Mouse (Mus musculus) stomach, postnatal 0 days (tissue): ENCODE data around the gene Dmtf1. TPM values are rescaled to one million over a fixed set of nuclear protein-coding genes. Genes with fewer than 3 reads are reported as not detected.

Experiments used
- ATAC-seq: fragments of 200-750 bp; cut with Nextera tagmentation; 2 replicates; pipeline ENCODE4 v1.8.0; 2017; ENCODE audit not compliant: low FRiP score, low TSS enrichment
- DNase-seq: peaks from one replicate; pipeline ENCODE4 v3.0.0-alpha.2; 2016; ENCODE audit warnings: low spot score
- H3K27ac ChIP-seq: fragments of 300-500 bp; sonication (generic); replicated peaks from 2 replicates; pipeline ENCODE4 v1.5.1; 2014; ENCODE audit warnings: mild to moderate bottlenecking, control low read depth
- H3K27me3 ChIP-seq: fragments of 300-500 bp; sonication (generic); 2 replicates; pipeline ENCODE4 v1.6.1; 2014; ENCODE audit warnings: low read length; ENCODE audit not compliant: control insufficient read depth, insufficient read depth
- H3K36me3 ChIP-seq: fragments of 300-500 bp; sonication (generic); 2 replicates; pipeline ENCODE4 v1.6.1; 2014; ENCODE audit warnings: low read length, mixed read lengths; ENCODE audit not compliant: control insufficient read depth, insufficient read depth
- H3K4me1 ChIP-seq: fragments of 300-500 bp; sonication (generic); replicated peaks from 2 replicates; pipeline ENCODE4 v1.6.1; 2014; ENCODE audit warnings: antibody characterized with exemption; ENCODE audit not compliant: control insufficient read depth, insufficient read depth
- H3K4me2 ChIP-seq: fragments of 300-500 bp; sonication (generic); replicated peaks from 2 replicates; pipeline ENCODE4 v1.6.1; 2014; ENCODE audit warnings: low read depth, mild to moderate bottlenecking, control low read depth, moderate library complexity
- H3K4me3 ChIP-seq: fragments of 300-500 bp; sonication (generic); 2 replicates; pipeline ENCODE4 v1.5.1; 2014; ENCODE audit warnings: low read depth, low read length, control low read depth
- H3K9ac ChIP-seq: fragments of 300-500 bp; sonication (generic); 2 replicates; pipeline ENCODE4 v1.6.1; 2014; ENCODE audit warnings: mild to moderate bottlenecking, low read length, control low read depth, mixed read lengths
- H3K9me3 ChIP-seq: fragments of 300-500 bp; sonication (generic); 2 replicates; pipeline ENCODE4 v1.6.1; 2016; ENCODE audit warnings: low read length; ENCODE audit not compliant: control insufficient read depth
- CTCF ChIP-seq: IDR thresholded peaks from 2 replicates; pipeline ENCODE4 v1.5.1; 2016; ENCODE audit warnings: antibody characterized with exemption, low read depth, mild to moderate bottlenecking, moderate library complexity
- EP300 ChIP-seq: optimal IDR thresholded peaks from 2 replicates; pipeline ENCODE3; 2016; ENCODE audit warnings: antibody characterized with exemption
- WGBS: fragments of 180-500 bp; shearing (Covaris S2); extraction: QIAGEN DNeasy Blood & Tissue Kit; methylation state at CpG from one replicate; pipeline ENCODE4 v1.1.7; 2014; 5-methylcytosine and 5-hydroxymethylcytosine counted together
- polyA plus RNA-seq: library from polyadenylated mRNA; unstranded; fragments of >200 nt; fragmentation: Nextera tagmentation; extraction: Ambion mirVana; gene quantifications from 2 replicates; pipeline ENCODE4 v1.2.1, GENCODE M21; 2015

The Dmtf1 gene
- polyA plus RNA-seq, 1 experiment from 2014 or later, result 9.5 TPM

- Histone ChIP-seq H3K4me1 (no peaks in the 10 kb centered on the region), H3K9ac (no peak overlapping the region), H3K4me2 (no peak overlapping the region), H3K4me3 (no peak overlapping the region), H3K9me3 (no peaks in the 10 kb centered on the region), H3K27me3 (no peaks in the 10 kb centered on the region; the same call in 1 of the 2 replicates), H3K36me3 (no peaks in the 10 kb centered on the region), H3K27ac (no peak overlapping the region)
- ATAC-seq (no peak), DNase-seq (no peak)
- TF ChIP-seq CTCF, result no peak
- no peak for TF ChIP-seq EP300
- 54% methylated on average over 1 of the region's 1 CpGs for WGBS
These were observed 68.9 kb downstream of the Dmtf1 start for GRCm38 (mm10) chr5:9092716-9093115.

GRCm38 (mm10) chr5:9090493-9091106 lies 71.0 kb downstream of the Dmtf1 start:
- Histone ChIP-seq H3K27ac (no peak overlapping the region), H3K4me2 (no peak overlapping the region), H3K27me3 (no peaks in the 10 kb centered on the region; the same call in 1 of the 2 replicates), H3K9me3 (no peaks in the 10 kb centered on the region), H3K36me3 (no peaks in the 10 kb centered on the region), H3K4me1 (no peaks in the 10 kb centered on the region), H3K4me3 (no peak overlapping the region), H3K9ac (no peak overlapping the region)
- ATAC-seq (no peak), DNase-seq (no peak)
- 71% methylated on average over 6 of the region's 6 CpGs for WGBS
- TF ChIP-seq EP300, result no peak
- TF ChIP-seq CTCF, result no peak

GRCm38 (mm10) chr5:9086924-9087719 lies 74.5 kb downstream of the Dmtf1 start:
- no peaks in the 10 kb centered on the region for H3K4me1 ChIP-seq
- ATAC-seq (no peak), DNase-seq (no peak)
- H3K27ac ChIP-seq, result no peak overlapping the region
- H3K27me3 ChIP-seq, result no peaks in the 10 kb centered on the region; the same call in 1 of the 2 replicates
- no peak overlapping the region for H3K4me2 ChIP-seq
- no peaks in the 10 kb centered on the region for H3K36me3 ChIP-seq
- TF ChIP-seq CTCF, result no peak
- no peak for TF ChIP-seq EP300
- no peak overlapping the region for H3K4me3 ChIP-seq
- H3K9ac ChIP-seq, result no peak overlapping the region
- no peaks in the 10 kb centered on the region for H3K9me3 ChIP-seq
- WGBS, result 64% methylated on average over 3 of the region's 3 CpGs

GRCm38 (mm10) chr5:9079773-9080501 lies 81.6 kb downstream of the Dmtf1 start:
- Histone ChIP-seq H3K9ac (no peak overlapping the region), H3K9me3 (0 out of 2 replicates have a peak, but pooled peaks cover 2% of the 10 kb centered on the region), H3K4me1 (no peaks in the 10 kb centered on the region), H3K36me3 (no peaks in the 10 kb centered on the region), H3K27ac (no peak overlapping the region), H3K27me3 (no peaks in the 10 kb centered on the region), H3K4me3 (no peak overlapping the region), H3K4me2 (no peak overlapping the region)
- DNase-seq, result no peak
- ATAC-seq, result no peak
- TF ChIP-seq CTCF, result no peak
- no peak for TF ChIP-seq EP300

GRCm38 (mm10) chr5:9073177-9073854 lies 88.3 kb downstream of the Dmtf1 start:
- H3K9me3 ChIP-seq, result no peaks in the 10 kb centered on the region
- H3K36me3 ChIP-seq, result no peaks in the 10 kb centered on the region
- no peaks in the 10 kb centered on the region for H3K27me3 ChIP-seq
- no peaks in the 10 kb centered on the region for H3K4me1 ChIP-seq
- H3K4me3 ChIP-seq, result no peak overlapping the region
- no peak overlapping the region for H3K9ac ChIP-seq
- TF ChIP-seq EP300 (no peak), CTCF (peak; percentile 72)
- H3K27ac ChIP-seq, result no peak overlapping the region
- H3K4me2 ChIP-seq, result no peak overlapping the region
- DNase-seq (no peak), ATAC-seq (peak; percentile 29; the same call in 1 of the 2 replicates)
- WGBS, result 50% methylated on average over 5 of the region's 5 CpGs
